Mouse (Mus musculus): ENCODE measurements around the gene Crnkl1. TPM values are rescaled to one million over a fixed set of nuclear protein-coding genes. Genes with fewer than 3 reads are reported as not detected.

The Crnkl1 gene
- polyA plus RNA-seq, 1 experiment: 20.2 TPM

DNA sequence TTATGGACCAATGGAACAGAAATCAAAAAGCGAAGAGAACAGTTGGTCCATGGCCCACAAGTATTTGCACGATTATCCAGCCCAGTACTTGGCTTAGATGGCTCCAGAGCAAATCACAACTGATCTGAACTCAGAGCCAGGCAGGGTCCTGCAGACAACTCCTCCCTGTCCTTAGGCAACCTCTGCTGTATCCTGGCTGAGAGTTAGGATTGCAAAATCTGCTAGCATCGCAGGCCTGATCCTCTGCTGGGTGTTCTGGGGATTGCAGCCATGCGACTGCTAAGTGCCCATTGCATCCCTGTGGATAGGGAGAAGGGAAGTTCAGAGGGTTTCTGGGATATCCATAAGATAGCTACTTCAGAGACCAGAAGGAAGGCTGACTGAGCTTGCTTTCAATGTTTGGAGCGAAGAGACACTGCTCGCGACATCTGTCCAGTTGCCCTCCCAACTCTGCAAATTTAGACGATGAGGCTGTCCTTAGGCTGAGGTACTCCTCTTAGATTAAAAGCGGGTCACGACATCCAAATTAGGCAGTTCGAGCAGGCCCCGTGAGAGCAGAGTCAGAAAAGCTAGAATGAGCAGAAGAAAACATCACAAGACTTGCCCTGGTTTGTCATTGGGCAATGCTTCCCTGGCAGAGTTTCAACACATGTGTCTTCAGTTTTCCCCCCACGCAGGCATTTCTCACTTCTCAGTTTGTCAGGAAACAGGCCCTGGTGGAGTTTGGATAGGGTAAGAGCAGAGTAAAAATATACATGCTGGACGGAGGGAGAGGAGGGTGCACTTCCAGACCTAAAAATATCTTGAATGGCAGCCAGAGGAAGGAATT lies 46.7 kb downstream of the Crnkl1 start:
- H3K4me3 ChIP-seq (ENCODE audit: control insufficient read depth, insufficient read depth, low read length): no peak overlapping the region
- WGBS: 58% methylated on average over 14 of the region's 14 CpGs

DNA sequence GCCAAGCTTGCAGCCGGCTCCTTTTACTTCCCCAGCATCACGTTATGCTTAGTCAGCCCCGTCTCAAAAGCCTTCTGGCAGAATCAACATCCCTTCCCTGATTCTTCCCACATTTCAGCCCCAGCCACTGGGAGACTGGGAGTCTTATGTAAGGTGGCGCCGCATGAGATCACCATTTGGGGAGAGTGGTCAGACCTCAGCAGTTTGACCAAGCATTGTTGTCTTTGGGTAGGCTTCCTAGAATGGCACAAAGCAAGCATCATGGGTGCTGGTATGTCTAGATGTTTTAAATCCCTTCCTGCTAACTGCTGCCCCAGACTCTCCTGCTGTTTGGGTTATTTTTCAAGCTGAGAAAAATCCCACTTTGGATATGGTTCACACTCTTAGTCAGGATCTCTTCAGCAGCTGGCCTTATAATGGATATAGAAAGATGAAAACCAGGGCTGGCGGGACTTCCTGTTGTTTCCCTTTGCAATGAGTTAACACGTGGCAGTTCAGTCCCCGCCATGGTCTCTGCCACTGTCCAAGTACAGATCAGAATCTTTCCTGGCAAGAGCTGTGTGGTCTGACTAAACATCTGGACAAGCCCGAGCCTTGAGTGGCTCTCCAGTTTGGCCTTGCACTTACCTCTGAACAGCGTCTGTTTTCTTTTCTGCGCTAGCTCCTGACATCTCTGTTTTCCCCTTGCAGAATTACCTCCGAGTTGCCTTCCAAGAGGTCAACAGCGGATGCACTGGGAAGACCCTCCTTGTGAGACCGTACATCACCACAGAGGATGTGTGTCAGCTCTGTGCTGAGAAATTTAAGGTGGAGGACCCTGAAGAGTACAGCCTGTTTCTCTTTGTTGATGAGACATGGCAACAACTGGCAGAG lies 49.7 kb downstream of the Crnkl1 start:
- Histone ChIP-seq H3K27ac (ENCODE audit: control insufficient read depth, insufficient read depth, low read length) (no peak overlapping the region), H3K36me3 (ENCODE audit: control insufficient read depth, insufficient read depth, low read length) (no peaks in the 10 kb centered on the region), H3K27me3 (ENCODE audit: control insufficient read depth, insufficient read depth, low read length) (no peaks in the 10 kb centered on the region), H3K4me3 (ENCODE audit: control insufficient read depth, insufficient read depth, low read length) (no peak overlapping the region), H3K4me1 (replicated peaks; ENCODE audit: control insufficient read depth, insufficient read depth, low read length) (no peaks in the 10 kb centered on the region)
- no peak for DNase-seq
- 78% methylated on average over 14 of the region's 14 CpGs for WGBS
- no peak for TF ChIP-seq POLR2A (IDR thresholded peaks at IDR 0.05; ENCODE audit: control insufficient read depth, extremely low read depth, insufficient read depth, low read length, poor library complexity)
- no peak for TF ChIP-seq CTCF (IDR thresholded peaks at IDR 0.05; ENCODE audit: borderline replicate concordance, control insufficient read depth, extremely low read depth, insufficient read depth, low read length, poor library complexity)

More for the DNA sequence above, 46.7 kb downstream of the Crnkl1 start:
- no peak for DNase-seq
- no peaks in the 10 kb centered on the region for H3K27me3 ChIP-seq (ENCODE audit: control insufficient read depth, insufficient read depth, low read length)
- TF ChIP-seq CTCF (IDR thresholded peaks at IDR 0.05; ENCODE audit: borderline replicate concordance, control insufficient read depth, extremely low read depth, insufficient read depth, low read length, poor library complexity) (no peak), POLR2A (IDR thresholded peaks at IDR 0.05; ENCODE audit: control insufficient read depth, extremely low read depth, insufficient read depth, low read length, poor library complexity) (no peak)
- H3K36me3 ChIP-seq (ENCODE audit: control insufficient read depth, insufficient read depth, low read length): no peaks in the 10 kb centered on the region
- H3K27ac ChIP-seq (ENCODE audit: control insufficient read depth, insufficient read depth, low read length): peak overlapping the region; percentile 18; the same call in 1 of the 2 replicates
- H3K4me1 ChIP-seq (replicated peaks; ENCODE audit: control insufficient read depth, insufficient read depth, low read length): no peaks in the 10 kb centered on the region

DNA sequence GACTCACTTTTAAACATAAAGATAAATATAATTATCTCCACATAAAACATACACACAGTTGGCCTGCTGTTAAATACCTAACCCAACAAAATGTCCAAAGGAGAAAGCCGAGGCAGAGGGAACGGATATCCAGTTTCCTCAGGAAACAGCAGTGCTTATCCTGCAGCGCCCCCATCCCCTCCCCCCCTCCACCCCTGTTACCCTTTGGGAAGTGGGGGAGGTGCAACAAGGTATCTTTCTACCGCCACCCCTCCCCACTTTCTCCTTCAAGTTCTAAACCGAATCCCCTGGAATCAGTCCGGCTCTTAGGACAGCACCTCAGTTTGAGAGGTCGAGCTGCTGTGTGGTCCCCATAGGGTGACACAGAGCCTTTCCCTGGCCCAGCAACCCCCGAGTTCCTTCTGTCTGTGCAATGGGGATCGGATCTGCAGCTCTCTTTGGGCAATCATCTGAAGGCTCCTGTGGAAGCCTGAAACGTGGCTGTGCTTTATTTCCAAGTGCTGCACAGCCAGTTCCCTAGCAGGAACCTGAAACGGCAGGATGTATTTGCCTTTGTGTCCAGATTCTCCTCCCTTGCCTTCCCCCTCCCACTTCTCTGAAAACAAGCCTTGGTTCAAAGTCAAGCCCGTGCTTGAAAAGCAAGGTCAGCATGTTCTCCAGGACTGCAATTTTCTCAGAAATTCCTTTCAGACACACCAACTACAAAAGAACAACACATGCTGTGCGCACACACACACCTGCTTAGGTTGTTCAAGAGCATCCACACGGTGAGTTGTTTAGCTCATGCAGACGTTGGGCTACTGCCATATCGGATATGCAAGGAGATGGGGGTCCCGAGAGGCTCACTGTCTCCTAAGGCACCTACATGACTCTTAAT lies 50.5 kb downstream of the Crnkl1 start:
- no peaks in the 10 kb centered on the region for H3K4me1 ChIP-seq (replicated peaks; ENCODE audit: control insufficient read depth, insufficient read depth, low read length)
- 81% methylated on average over 17 of the region's 17 CpGs for WGBS
- H3K36me3 ChIP-seq (ENCODE audit: control insufficient read depth, insufficient read depth, low read length): no peaks in the 10 kb centered on the region
- H3K27ac ChIP-seq (ENCODE audit: control insufficient read depth, insufficient read depth, low read length): no peak overlapping the region
- no peak overlapping the region for H3K4me3 ChIP-seq (ENCODE audit: control insufficient read depth, insufficient read depth, low read length)
- TF ChIP-seq POLR2A (IDR thresholded peaks at IDR 0.05; ENCODE audit: control insufficient read depth, extremely low read depth, insufficient read depth, low read length, poor library complexity) (no peak), CTCF (IDR thresholded peaks at IDR 0.05; ENCODE audit: borderline replicate concordance, control insufficient read depth, extremely low read depth, insufficient read depth, low read length, poor library complexity) (no peak)
- no peak for DNase-seq
- H3K27me3 ChIP-seq (ENCODE audit: control insufficient read depth, insufficient read depth, low read length): no peaks in the 10 kb centered on the region

DNA sequence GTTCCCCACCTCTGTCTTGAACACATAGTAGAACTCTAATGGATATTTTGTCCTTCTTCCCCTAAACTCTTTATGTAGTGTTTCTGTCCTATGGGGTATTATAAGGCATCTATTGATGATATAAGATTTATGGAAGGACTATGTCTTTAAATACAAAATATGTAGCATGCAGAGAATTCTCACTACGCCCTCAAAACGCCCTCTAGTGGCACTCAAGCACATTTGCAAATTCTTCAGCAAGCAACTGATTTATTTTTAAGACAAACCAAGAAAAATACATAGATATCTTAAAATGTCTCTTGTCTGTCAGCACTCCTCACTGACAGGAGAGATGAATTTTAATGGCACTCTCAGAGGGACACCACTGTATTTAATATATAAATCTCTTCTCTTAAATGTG lies 52.4 kb downstream of the Crnkl1 start:
- no peak overlapping the region for H3K27ac ChIP-seq (ENCODE audit: control insufficient read depth, insufficient read depth, low read length)
- no peak for DNase-seq
- H3K27me3 ChIP-seq (ENCODE audit: control insufficient read depth, insufficient read depth, low read length): no peaks in the 10 kb centered on the region
- H3K4me3 ChIP-seq (ENCODE audit: control insufficient read depth, insufficient read depth, low read length): no peak overlapping the region
- no peaks in the 10 kb centered on the region for H3K36me3 ChIP-seq (ENCODE audit: control insufficient read depth, insufficient read depth, low read length)
- no peaks in the 10 kb centered on the region for H3K4me1 ChIP-seq (replicated peaks; ENCODE audit: control insufficient read depth, insufficient read depth, low read length)
- WGBS: 7% methylated on average over 2 of the region's 2 CpGs
- TF ChIP-seq POLR2A (IDR thresholded peaks at IDR 0.05; ENCODE audit: control insufficient read depth, extremely low read depth, insufficient read depth, low read length, poor library complexity) (no peak), CTCF (IDR thresholded peaks at IDR 0.05; ENCODE audit: borderline replicate concordance, control insufficient read depth, extremely low read depth, insufficient read depth, low read length, poor library complexity) (no peak)

DNA sequence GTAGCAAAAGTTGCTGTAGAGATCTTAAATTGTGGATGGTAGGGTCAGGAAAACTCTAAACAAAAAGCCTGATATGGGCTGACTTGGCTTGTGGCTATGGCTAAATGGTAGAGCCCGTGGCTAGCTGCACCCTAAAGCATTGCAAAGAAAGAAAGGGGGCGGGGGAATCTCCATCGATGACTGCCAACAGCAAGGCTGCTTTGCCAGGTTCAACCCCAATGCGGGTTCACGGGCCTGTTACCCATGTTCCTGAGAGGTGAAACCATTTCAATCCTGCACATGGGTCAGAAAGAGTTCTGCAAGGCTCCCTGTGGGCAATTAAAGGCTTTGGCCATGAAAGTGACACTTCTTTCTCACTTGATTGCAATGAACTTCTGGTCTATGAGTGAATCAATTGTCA lies 52.9 kb downstream of the Crnkl1 start:
- Histone ChIP-seq H3K27me3 (ENCODE audit: control insufficient read depth, insufficient read depth, low read length) (no peaks in the 10 kb centered on the region), H3K36me3 (ENCODE audit: control insufficient read depth, insufficient read depth, low read length) (no peaks in the 10 kb centered on the region), H3K4me1 (replicated peaks; ENCODE audit: control insufficient read depth, insufficient read depth, low read length) (no peaks in the 10 kb centered on the region), H3K27ac (ENCODE audit: control insufficient read depth, insufficient read depth, low read length) (no peak overlapping the region), H3K4me3 (ENCODE audit: control insufficient read depth, insufficient read depth, low read length) (no peak overlapping the region)
- DNase-seq: no peak
- TF ChIP-seq CTCF (IDR thresholded peaks at IDR 0.05; ENCODE audit: borderline replicate concordance, control insufficient read depth, extremely low read depth, insufficient read depth, low read length, poor library complexity) (no peak), POLR2A (IDR thresholded peaks at IDR 0.05; ENCODE audit: control insufficient read depth, extremely low read depth, insufficient read depth, low read length, poor library complexity) (no peak)
- 90% methylated on average over 5 of the region's 5 CpGs for WGBS

Measured in thymus, adult 2 months (tissue).